ENCODE assay signal across 19 mouse cellular contexts in the genomic region with DNA sequence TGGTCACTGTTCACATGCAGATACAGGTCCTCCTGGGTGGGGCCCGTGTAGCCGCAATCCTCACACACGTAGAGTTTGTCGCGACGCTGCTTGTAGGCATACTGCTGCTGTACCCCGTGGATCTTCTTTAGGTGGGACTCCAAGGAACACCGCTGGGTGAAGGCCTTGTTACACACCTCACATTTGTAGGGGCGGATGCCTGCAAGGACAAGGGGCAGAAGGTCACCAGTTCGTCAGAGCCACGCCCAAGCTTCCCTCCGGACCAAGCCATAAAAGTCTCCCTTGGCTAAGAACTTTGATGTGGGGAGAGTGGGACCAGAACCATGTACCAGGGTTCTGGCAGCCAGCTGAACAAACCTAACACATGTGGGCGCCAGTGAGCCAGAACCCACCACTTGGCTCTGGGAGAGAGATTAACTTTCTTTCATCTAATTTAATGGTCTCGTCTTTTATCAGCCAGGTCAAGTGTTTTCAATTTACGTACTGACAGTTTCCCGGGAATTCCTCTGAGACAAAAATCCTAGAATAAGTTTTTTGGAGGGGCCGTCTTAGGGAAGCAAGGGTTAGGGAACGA. TPM values are rescaled to one million over a fixed set of nuclear protein-coding genes. Genes with fewer than 3 reads are reported as not detected.
DNase-seq lines count a peak whose midpoint lies in the region; ATAC-seq and TF ChIP-seq lines count a peak whose summit lies in the region.
"Had no signal": no experiment of that assay in that cellular context is flagged by ENCODE, and none has a peak within 500 bp of the region (broad histone marks: within the 10 kb centered on the region; RNA-seq: fewer than 3 reads in every experiment).

No protein-coding gene starts in this region.

- no peak for TF ChIP-seq POLR2A in kidney, adult 2 months (IDR thresholded peaks at IDR 0.05; ENCODE audit: low read depth, low read length)

- no peaks in the 10 kb centered on the region for H3K27me3 ChIP-seq in kidney, adult 2 months (replicated peaks; ENCODE audit: control insufficient read depth, insufficient read depth, low read length)
- no peaks in the 10 kb centered on the region for H3K27me3 ChIP-seq in liver, postnatal 0 days (ENCODE audit: insufficient read depth, low read length)
- H3K27me3 ChIP-seq in liver, embryonic 11.5 days (replicated peaks; ENCODE audit: control insufficient read depth, insufficient read depth, low read length) = no peaks in the 10 kb centered on the region
- H3K27me3 ChIP-seq: forebrain, embryonic 15.5 days; neural tube, embryonic 13.5 days had no signal

- no peak for ATAC-seq in liver, postnatal 0 days
- ATAC-seq in liver, embryonic 11.5 days (replicated peaks; ENCODE audit: low FRiP score) = no peak
- ATAC-seq: forebrain, embryonic 15.5 days; hindbrain, embryonic 16.5 days had no signal

- 75% methylated on average over 18 of the region's 18 CpGs for WGBS in kidney, adult 2 months
- 75% methylated on average over 18 of the region's 18 CpGs for WGBS in liver, postnatal 0 days (ENCODE audit: insufficient replicate concordance)
- WGBS in liver, embryonic 11.5 days = 68% methylated on average over 18 of the region's 18 CpGs

- TF ChIP-seq CTCF in kidney, adult 2 months (conservative IDR thresholded peaks at IDR 0.05; ENCODE audit: insufficient read depth, insufficient read length, low read depth, low read length) = peak; percentile 41; the same call in 1 of the 2 replicates
- TF ChIP-seq CTCF in liver, postnatal 0 days (IDR thresholded peaks at IDR 0.05; ENCODE audit: low read depth) = peak; percentile 45

- H3K27ac ChIP-seq in kidney, adult 2 months (ENCODE audit: insufficient read depth, low read depth, low read length) = no peak overlapping the region
- no peak overlapping the region for H3K27ac ChIP-seq in liver, postnatal 0 days (ENCODE audit: low read depth)
- no peak overlapping the region for H3K27ac ChIP-seq in liver, embryonic 11.5 days (ENCODE audit: low read depth, low read length)
- H3K27ac ChIP-seq: embryonic facial prominence, embryonic 10.5 days; forebrain, embryonic 15.5 days; limb, embryonic 10.5 days; neural tube, embryonic 13.5 days had no signal

- no peaks in the 10 kb centered on the region for H3K9me3 ChIP-seq in liver, postnatal 0 days (ENCODE audit: low read length)
- no peaks in the 10 kb centered on the region for H3K9me3 ChIP-seq in liver, embryonic 11.5 days (ENCODE audit: control insufficient read depth, low read length)
- H3K9me3 ChIP-seq: embryonic facial prominence, embryonic 10.5 days; forebrain, embryonic 15.5 days; limb, embryonic 10.5 days; neural tube, embryonic 13.5 days had no signal

- TF ChIP-seq EP300 in liver, postnatal 0 days (IDR thresholded peaks at IDR 0.05; ENCODE audit: low read depth) = no peak

- H3K9ac ChIP-seq in liver, postnatal 0 days (replicated peaks) = no peak overlapping the region
- H3K9ac ChIP-seq in liver, embryonic 11.5 days (ENCODE audit: low read depth, low read length) = no peak overlapping the region
- H3K9ac ChIP-seq: forebrain, embryonic 15.5 days; neural tube, embryonic 13.5 days had no signal

- H3K4me3 ChIP-seq in kidney, adult 2 months (ENCODE audit: insufficient read depth, low read depth, low read length) = no peak overlapping the region
- H3K4me3 ChIP-seq in liver, postnatal 0 days (ENCODE audit: low read depth, low read length) = no peak overlapping the region
- no peak overlapping the region for H3K4me3 ChIP-seq in liver, embryonic 11.5 days (ENCODE audit: low read depth, low read length)
- H3K4me3 ChIP-seq: embryonic facial prominence, embryonic 10.5 days; erythroblast, embryonic 14.5 days; forebrain, embryonic 15.5 days; limb, embryonic 10.5 days; neural tube, embryonic 13.5 days had no signal

- DNase-seq in kidney, adult 2 months = no peak
- no peak for DNase-seq in kidney, adult 11 months
- no peak for DNase-seq in liver, postnatal 0 days
- DNase-seq in liver, embryonic 11.5 days (ENCODE audit: low spot score) = no peak
- DNase-seq in ES-CJ7 (ENCODE audit: low read depth, low spot score) (peak; percentile 55), WW6 (ENCODE audit: low read depth, low spot score) (peak; percentile 49)
- no peak for DNase-seq in frontal cortex, postnatal 36 days (ENCODE audit: low spot score in 2 of 2)
- no peak for DNase-seq in lung, postnatal 10 days
- DNase-seq: cerebellum, postnatal 25 days; heart, postnatal 10 days; layer of hippocampus, postnatal 36 days; lung, adult 18-20 months; thymus, postnatal 14 days had no signal

- no peak overlapping the region for H3K4me2 ChIP-seq in liver, postnatal 0 days (ENCODE audit: low read depth, low read length)
- H3K4me2 ChIP-seq in liver, embryonic 11.5 days = no peak overlapping the region
- H3K4me2 ChIP-seq: forebrain, embryonic 15.5 days; neural tube, embryonic 13.5 days had no signal

- no peaks in the 10 kb centered on the region for H3K36me3 ChIP-seq in kidney, adult 2 months (ENCODE audit: control insufficient read depth, insufficient read depth, low read length)
- no peaks in the 10 kb centered on the region for H3K36me3 ChIP-seq in liver, postnatal 0 days (replicated peaks; ENCODE audit: insufficient read depth, low read length)
- no peaks in the 10 kb centered on the region for H3K36me3 ChIP-seq in liver, embryonic 11.5 days (ENCODE audit: control insufficient read depth, insufficient read depth, low read length)
- H3K36me3 ChIP-seq: embryonic facial prominence, embryonic 10.5 days; forebrain, embryonic 15.5 days; limb, embryonic 10.5 days; neural tube, embryonic 13.5 days had no signal

- H3K4me1 ChIP-seq in kidney, adult 2 months (ENCODE audit: control insufficient read depth, insufficient read depth, low read length) = no peaks in the 10 kb centered on the region; the same call in 1 of the 2 replicates
- H3K4me1 ChIP-seq in liver, postnatal 0 days (ENCODE audit: insufficient read depth) = 0 out of 2 replicates have a peak, but pooled peaks cover 3% of the 10 kb centered on the region
- no peaks in the 10 kb centered on the region for H3K4me1 ChIP-seq in liver, embryonic 11.5 days (replicated peaks; ENCODE audit: control insufficient read depth, insufficient read depth, low read length)
- H3K4me1 ChIP-seq: forebrain, embryonic 15.5 days; neural tube, embryonic 13.5 days had no signal

RNA-seq across cellular contexts. Expression of a gene that starts 26.1 kb away (rescaled TPM):
- polyA plus RNA-seq in kidney, adult 2 months (2012; rRNA removed) = 2.1 and 3.0 TPM in 2 replicates
- 0.09 and 0.25 TPM in 2 replicates for polyA plus RNA-seq in liver, postnatal 0 days (2015; fragmentation: Nextera tagmentation; extraction: Ambion mirVana)
- 0.14 TPM in 1 of 2 replicates, not detected in the other for polyA plus RNA-seq in liver, embryonic 11.5 days (2014; fragmentation: Nextera tagmentation; extraction: Ambion mirVana)
- polyA plus RNA-seq: erythroblast, embryonic 14.5 days; forebrain, embryonic 15.5 days; hindbrain, embryonic 16.5 days had no signal

RNA-seq across cellular contexts. Expression of a gene that starts 35.1 kb away (rescaled TPM):
- polyA plus RNA-seq in kidney, adult 2 months (2012; rRNA removed) = 40.9 and 47.2 TPM in 2 replicates
- 47.9 and 49.2 TPM in 2 replicates for polyA plus RNA-seq in liver, postnatal 0 days (2015; fragmentation: Nextera tagmentation; extraction: Ambion mirVana)
- polyA plus RNA-seq in liver, embryonic 11.5 days (2014; fragmentation: Nextera tagmentation; extraction: Ambion mirVana) = 168 and 171 TPM in 2 replicates

RNA-seq across cellular contexts. Expression of a gene that starts 35.3 kb away (rescaled TPM):
- 6.3 and 8.1 TPM in 2 replicates for polyA plus RNA-seq in kidney, adult 2 months (2012; rRNA removed)
- 4.4 and 5.4 TPM in 2 replicates for polyA plus RNA-seq in liver, postnatal 0 days (2015; fragmentation: Nextera tagmentation; extraction: Ambion mirVana)
- 26.0 and 26.6 TPM in 2 replicates for polyA plus RNA-seq in liver, embryonic 11.5 days (2014; fragmentation: Nextera tagmentation; extraction: Ambion mirVana)

Comparison
In these comparisons a context has a peak if more than half of its experiments do, and no peak if none do; other contexts are left out.
1. DNase-seq: peak in ES-CJ7 (single experiment) and WW6 (single experiment); none in kidney, adult 2 months (single experiment), kidney, adult 11 months (single experiment), liver, postnatal 0 days (single experiment), liver, embryonic 11.5 days (single experiment), frontal cortex, postnatal 36 days (0 of 2) and lung, postnatal 10 days (single experiment).